Mouse (Mus musculus): ENCODE data around the gene Gli3.

Gene Gli3

GRCm38 (mm10) chr13:15561441-15561840, 98.4 kb downstream of the Gli3 start:
- no peak for DNase-seq

DNA sequence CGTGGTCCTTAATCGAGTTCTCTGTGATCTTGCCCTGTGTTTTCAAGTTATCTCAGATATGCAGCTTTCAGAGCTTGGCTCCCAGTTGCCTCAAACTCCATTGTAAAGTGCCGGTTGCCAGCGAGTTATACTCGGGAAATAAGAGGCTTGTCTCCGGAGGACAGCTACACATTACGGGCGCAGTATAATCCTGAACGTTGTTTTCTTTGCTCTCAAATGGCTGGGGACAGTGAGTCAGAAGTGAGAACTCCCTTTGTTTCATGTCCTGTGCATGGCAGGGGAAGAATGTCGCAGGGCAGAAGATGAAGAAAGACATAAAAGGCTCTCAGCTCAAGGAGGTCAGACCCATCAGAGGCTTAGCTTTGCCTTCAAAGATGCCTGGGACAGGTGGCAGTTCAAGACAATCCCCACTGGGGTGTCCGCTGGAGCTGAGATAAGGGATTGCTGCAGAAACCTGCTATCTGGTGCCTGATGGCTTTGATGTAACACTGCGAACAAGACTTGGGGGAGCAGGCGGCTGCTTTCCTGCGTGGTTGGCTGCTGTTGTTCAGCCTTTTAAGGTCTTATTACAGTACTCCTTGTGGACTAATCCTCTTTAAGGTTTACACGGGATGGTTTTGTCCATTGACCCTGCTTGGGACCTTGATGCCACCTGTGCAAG, 108.0 kb downstream of the Gli3 start:
- no peak for DNase-seq

DNA sequence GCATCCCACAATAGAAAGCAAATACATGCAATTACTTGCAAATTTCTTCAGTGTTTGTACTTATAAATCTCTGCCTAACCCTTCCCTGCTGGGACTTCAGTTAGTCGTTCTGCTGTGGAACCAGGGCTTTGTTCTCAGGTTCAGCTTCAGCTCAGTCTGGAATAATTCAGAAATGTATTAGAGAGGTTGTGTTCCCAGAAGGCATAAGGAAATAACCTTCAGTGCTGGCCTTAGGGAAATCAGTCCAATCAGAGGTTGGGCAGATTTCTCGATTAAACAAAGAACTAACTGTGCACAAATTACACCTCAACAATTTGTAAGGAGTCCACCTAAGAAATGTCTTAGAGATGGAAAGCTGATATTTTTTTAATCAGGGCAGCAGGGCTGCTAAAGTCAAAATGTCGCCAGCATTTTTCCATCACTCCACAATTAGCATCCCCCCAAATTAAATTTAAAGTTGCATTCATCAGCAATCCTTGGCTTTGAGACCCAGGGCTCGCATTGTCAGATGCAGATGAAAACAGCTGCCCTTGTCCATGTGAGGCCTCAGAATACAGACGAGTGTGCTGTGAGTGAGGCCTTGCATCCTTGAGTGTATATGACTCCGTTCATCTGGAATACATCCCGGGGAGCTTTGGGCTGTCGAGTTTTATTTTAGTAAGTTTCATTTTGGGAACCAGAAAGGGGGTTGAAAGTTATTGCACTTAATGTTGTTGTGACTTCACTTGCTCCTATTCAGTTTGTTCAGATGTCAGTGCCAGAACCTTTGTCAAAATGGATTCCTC, 114.3 kb downstream of the Gli3 start:
- no peak for DNase-seq

DNA sequence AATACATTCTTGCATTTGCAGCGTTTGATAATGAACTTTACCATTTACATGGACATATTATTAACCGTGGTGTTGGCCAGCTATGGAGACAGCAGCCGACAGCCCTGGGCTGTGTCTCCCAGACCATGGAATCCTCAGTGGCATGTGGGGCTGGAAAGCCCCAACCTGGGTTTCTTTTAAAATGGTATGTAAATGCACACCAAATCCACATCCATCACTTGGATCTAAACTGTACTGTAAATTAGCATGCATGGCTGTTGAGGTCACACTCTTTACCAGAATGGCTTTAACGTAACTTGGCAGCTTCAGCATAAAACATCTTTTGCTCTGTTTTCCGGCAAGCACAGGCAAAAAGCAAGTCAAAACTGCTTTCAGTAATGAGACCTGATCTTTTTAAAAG, 117.4 kb downstream of the Gli3 start:
- DNase-seq, result no peak

DNA sequence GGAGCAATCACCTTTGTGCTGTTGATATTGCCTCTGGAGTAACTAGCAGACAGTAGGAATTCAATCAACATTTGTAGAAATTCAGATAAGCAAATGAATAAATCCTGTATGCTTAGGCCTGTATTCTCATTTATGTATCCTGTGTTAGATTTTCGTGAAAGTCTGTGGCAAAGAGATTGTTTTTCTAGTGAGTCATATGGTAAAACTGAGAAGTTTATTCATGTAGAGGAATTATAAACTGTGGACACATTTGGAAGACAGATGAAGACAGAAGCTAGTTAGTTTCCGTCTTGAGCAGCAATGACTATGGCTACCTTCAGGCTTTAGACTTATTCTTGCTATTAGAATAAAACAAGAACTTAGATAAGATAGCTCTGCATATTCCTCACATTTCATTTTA, 122.9 kb downstream of the Gli3 start:
- no peak for DNase-seq

DNA sequence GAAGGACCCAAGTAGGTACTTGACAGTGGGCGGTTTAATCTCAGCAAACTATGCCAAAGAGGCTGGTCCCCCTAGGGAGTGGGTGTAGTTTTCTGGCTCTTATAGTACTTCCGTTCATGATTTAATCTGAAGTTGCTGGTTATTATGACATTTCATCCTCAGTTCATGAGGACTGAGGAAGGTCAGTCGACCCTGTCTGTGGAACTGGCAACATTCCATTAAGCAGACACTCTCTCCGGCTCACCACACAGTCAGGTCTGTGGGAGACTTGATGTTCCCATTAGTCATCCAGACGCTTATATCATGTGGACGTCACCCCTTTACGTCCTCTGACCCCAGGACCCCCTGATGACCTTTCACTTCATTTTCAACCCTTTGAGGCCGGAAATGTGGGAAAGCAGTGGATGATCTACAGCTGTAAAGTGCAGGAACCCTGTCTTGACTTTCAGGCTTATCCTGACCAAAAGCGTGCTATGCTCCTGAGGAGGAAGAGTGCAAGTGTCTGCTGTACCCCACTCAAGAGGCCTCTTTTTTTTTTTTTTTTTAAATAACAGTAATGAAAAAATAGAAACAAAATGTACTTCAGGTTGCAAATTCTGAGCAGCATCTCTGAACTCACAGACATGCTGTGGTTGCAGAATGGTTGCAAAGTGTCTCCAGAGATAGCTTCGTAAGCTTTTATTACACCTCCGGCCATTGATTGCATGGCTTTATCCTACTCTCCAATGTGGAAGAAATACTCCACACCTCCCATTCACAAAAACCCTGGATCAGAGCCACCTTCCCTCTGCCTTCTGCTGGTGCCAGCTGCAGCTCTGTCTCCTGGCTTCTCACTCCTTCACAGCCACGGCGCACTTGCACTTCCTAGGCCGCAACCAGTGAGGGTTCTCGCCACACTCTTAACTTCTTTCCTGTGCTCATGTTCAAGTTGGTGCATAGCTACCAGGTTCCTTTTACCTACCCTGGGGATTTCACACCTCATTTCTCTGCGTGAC, 125.5 kb downstream of the Gli3 start:
- peak; percentile 17 for DNase-seq

DNA sequence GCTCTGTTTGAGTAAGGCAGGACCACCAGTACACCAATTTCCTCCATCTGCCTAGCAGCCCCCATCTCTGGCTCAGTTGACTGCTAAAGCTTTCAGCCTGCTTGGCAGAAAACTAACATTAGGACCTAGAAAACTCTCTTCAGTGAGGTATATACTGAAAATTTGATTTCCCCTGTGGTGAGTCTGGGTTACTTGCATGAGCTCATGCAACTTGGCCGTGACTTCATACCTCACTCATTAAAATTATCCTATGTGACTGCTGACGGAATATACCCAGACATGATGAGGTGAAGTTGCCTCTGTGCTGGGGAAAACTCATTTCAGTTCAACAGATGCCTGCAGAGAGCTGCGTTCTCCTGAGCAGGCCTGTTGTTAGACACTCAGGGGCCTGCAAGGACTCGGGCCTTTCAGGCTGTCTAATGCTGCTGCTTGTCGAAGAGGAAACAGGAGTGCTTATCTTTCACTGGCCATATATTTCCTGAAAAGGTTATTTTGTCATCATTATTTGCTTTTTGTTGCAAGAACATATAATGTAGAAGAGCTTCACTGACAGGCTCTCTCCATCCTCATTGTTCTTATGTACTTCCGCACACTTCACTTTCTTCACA, 127.4 kb downstream of the Gli3 start:
- DNase-seq, result no peak

DNA sequence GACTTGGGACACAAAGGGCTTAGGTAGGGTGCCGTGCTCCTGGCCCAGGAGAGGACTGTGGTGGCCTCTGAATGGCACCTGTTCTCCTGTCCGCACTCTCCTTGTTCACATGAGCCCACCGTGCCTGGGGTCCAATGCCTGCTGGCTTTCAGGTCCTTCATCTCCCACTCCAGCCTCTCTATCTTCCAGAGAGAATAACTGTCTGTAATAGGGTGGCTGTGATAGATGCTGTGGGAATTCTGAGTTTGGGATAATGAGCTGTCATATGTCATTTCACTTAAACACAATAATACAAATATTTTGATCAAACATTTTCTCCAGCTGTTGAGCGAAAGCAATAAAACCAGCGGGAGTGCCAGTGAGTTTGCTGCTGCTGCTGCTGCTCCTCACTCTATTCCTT, 133.6 kb downstream of the Gli3 start:
- DNase-seq, result no peak

GRCm38 (mm10) chr13:15599741-15600140, 136.7 kb downstream of the Gli3 start:
- no peak for DNase-seq

GRCm38 (mm10) chr13:15602161-15602560, 139.1 kb downstream of the Gli3 start:
- no peak for DNase-seq

GRCm38 (mm10) chr13:15602677-15603221, 139.7 kb downstream of the Gli3 start:
- DNase-seq, result no peak

DNA sequence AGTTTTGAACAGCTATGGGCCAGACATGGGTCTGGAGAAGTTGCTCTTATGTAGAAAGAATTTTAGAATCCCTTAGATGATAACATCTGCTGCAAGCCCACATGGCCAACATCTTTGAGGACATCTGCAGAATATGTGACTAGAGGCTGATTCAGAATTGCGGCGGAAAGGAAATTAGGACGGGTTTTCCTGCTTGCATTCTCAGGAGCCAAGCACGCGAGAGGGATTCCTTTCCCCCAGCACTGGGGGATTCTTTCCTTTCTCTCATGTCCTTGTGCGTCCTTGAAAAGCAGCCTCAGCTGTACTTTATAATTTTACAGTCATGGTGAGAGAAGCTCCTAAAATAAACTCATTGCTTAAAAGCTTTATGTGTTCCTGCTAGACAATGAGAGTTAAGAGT, 141.0 kb downstream of the Gli3 start:
- no peak for DNase-seq

DNA sequence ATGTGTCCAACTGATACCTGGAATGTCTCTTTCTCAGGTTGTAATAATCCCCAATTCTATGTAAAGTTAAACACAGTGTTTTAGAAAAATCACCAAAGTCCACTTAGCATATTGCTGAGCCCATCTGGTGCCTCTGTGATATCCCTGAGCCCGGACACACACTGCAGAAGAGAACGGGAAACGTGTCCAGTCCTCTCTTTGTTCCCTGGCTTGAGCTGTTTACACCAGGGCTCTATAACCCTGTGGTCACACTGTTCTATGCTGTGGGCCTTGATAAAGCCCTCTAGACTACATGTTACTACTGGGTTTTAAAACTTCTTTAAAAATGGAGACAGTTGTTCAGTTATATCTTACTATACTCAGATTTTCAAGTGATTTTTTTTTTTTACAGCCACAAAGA, 154.4 kb downstream of the Gli3 start:
- DNase-seq, result no peak

DNA sequence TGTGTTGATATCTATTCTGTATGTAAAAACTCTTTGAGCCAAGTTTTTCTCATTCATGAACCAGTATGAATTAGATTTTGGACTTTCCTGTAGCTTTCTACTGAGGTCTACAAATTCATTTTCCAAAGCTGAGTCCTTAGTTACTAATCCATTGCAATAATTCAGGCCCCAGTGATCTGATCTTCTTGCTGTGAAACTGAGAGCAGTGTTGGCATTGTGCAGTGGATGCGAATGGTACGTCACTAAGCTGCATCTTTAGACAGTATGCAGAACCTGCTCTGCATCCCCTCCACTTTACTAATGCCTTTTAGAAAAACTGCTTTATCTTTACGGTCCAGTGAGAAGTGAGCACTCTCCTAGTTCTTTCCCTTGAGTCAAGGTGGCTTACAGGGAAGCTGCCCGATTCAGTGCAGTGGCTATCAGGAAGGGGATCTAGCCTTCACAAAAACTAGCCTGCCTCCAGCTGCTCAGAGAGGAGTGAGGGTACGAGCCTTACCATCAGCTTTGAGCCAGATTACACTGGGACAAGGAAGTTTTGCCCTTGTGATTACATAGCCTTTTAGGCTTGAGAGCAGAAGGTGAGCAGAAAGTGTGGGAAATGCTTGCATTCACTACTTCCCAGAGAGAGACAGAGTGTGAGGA, 155.1 kb downstream of the Gli3 start:
- DNase-seq, result no peak

- no peak for DNase-seq
Observed at GRCm38 (mm10) chr13:15621009-15621408, 158.0 kb downstream of the Gli3 start.

- DNase-seq, result no peak
Observed at GRCm38 (mm10) chr13:15624490-15625353, 161.7 kb downstream of the Gli3 start.

DNA sequence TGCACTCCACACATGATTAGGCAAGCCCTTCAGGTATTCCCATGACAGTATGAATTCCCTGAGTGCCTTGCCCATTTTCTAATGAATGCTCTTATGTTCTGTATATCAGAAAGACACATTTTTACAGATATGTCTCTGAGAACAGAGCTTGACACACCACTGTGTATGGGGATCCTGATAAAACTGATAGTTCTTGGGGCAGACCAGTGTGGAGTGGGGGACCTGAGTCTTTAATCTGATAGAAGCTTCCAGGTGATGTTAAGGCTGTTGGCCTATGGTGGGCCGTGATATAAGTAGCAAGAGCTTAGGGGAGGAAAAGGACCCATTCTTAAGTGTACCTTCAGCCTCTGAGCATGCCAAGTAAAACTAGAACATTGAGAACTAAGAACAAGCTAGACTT, 178.5 kb downstream of the Gli3 start:
- DNase-seq, result no peak

DNA sequence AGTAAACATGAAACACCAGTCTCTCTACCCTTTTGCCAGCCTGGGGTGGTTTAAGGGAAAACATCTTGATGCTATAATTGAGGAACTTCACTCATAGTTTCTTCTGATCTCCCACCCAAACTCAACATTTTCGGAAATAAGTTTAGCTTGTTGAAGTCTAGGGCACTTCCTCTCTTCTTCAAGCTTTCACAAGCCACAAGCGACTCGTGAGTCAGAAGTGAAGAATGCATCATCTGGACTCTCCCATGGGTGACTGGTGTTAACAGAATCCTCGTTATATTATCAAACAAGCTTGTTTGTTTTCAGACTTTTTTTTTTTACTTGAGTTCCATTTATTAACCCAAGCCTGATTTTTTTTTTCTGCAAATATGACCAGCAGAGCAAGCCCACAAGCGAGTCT, 197.5 kb downstream of the Gli3 start:
- no peak for DNase-seq

DNA sequence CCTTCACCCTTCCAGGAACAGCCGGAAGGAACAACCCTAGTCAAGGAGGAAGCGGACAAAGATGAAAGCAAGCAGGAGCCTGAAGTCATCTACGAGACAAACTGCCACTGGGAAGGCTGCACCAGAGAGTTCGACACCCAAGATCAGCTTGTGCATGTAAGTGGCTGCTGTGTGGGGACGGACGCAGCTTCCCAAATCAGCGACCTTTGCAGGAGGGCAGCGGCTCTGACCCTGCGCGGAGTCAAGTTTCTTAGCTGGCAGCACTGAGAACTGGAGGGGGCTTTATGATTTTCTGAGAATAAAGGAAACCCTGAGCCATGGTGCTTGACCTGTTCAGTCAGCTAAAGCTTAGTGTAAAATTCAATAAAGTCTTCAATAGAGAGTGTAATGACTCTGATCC, 199.3 kb downstream of the Gli3 start:
- DNase-seq, result no peak

GRCm38 (mm10) chr13:15664580-15665201, 201.7 kb downstream of the Gli3 start:
- no peak for DNase-seq

GRCm38 (mm10) chr13:15665514-15665913, 202.5 kb downstream of the Gli3 start:
- DNase-seq, result no peak

All from right cerebral cortex, postnatal 25 days (tissue).